Mouse (Mus musculus): ENCODE measurements around the gene Nav1.

The Nav1 gene

GRCm38 (mm10) chr1:135520550-135521168 is 86.4 kb downstream of the Nav1 start:
- no peak for DNase-seq (ENCODE audit: extremely low read depth, insufficient read length, low spot score)

- no peak for DNase-seq (ENCODE audit: extremely low read depth, insufficient read length, low spot score)
Measured at GRCm38 (mm10) chr1:135518661-135519060, 88.4 kb downstream of the Nav1 start.

GRCm38 (mm10) chr1:135517469-135517868 is 89.6 kb downstream of the Nav1 start:
- DNase-seq (ENCODE audit: extremely low read depth, insufficient read length, low spot score): no peak

GRCm38 (mm10) chr1:135516511-135517305 is 90.4 kb downstream of the Nav1 start:
- no peak for DNase-seq (ENCODE audit: extremely low read depth, insufficient read length, low spot score)

- no peak for DNase-seq (ENCODE audit: extremely low read depth, insufficient read length, low spot score)
Measured at GRCm38 (mm10) chr1:135515633-135516238, 91.4 kb downstream of the Nav1 start.

GRCm38 (mm10) chr1:135514913-135515632 is 92.0 kb downstream of the Nav1 start:
- DNase-seq (ENCODE audit: extremely low read depth, insufficient read length, low spot score): no peak

GRCm38 (mm10) chr1:135514046-135514445 is 93.0 kb downstream of the Nav1 start:
- no peak for DNase-seq (ENCODE audit: extremely low read depth, insufficient read length, low spot score)

- no peak for DNase-seq (ENCODE audit: extremely low read depth, insufficient read length, low spot score)
Measured at GRCm38 (mm10) chr1:135513464-135513863, 93.6 kb downstream of the Nav1 start.

- no peak for DNase-seq (ENCODE audit: extremely low read depth, insufficient read length, low spot score)
Measured at GRCm38 (mm10) chr1:135510346-135510977, 96.6 kb downstream of the Nav1 start.

- no peak for DNase-seq (ENCODE audit: extremely low read depth, insufficient read length, low spot score)
Measured at GRCm38 (mm10) chr1:135509145-135510084, 97.7 kb downstream of the Nav1 start.

- no peak for DNase-seq (ENCODE audit: extremely low read depth, insufficient read length, low spot score)
Measured at GRCm38 (mm10) chr1:135508349-135508634, 98.8 kb downstream of the Nav1 start.

- no peak for DNase-seq (ENCODE audit: extremely low read depth, insufficient read length, low spot score)
Measured at GRCm38 (mm10) chr1:135507572-135508348, 99.3 kb downstream of the Nav1 start.

GRCm38 (mm10) chr1:135505499-135505898 is 101.6 kb downstream of the Nav1 start:
- DNase-seq (ENCODE audit: extremely low read depth, insufficient read length, low spot score): no peak

- DNase-seq (ENCODE audit: extremely low read depth, insufficient read length, low spot score): no peak
Measured at GRCm38 (mm10) chr1:135503436-135503835, 103.7 kb downstream of the Nav1 start.

- no peak for DNase-seq (ENCODE audit: extremely low read depth, insufficient read length, low spot score)
Measured at GRCm38 (mm10) chr1:135502750-135503149, 104.3 kb downstream of the Nav1 start.

GRCm38 (mm10) chr1:135502135-135502534 is 105.0 kb downstream of the Nav1 start:
- DNase-seq (ENCODE audit: extremely low read depth, insufficient read length, low spot score): no peak

- DNase-seq (ENCODE audit: extremely low read depth, insufficient read length, low spot score): no peak
Measured at GRCm38 (mm10) chr1:135498455-135499358, 108.4 kb downstream of the Nav1 start.

- no peak for DNase-seq (ENCODE audit: extremely low read depth, insufficient read length, low spot score)
Measured at GRCm38 (mm10) chr1:135495048-135495447, 112.0 kb downstream of the Nav1 start.
